Mouse (Mus musculus): ENCODE measurements at regions not wholly inside any gene's neighbourhood (a gene's known extent, or its start where the extent isn't known, plus 50 kb on each side); places are given as distances from the start of the nearest gene placed in this dataset.

DNA sequence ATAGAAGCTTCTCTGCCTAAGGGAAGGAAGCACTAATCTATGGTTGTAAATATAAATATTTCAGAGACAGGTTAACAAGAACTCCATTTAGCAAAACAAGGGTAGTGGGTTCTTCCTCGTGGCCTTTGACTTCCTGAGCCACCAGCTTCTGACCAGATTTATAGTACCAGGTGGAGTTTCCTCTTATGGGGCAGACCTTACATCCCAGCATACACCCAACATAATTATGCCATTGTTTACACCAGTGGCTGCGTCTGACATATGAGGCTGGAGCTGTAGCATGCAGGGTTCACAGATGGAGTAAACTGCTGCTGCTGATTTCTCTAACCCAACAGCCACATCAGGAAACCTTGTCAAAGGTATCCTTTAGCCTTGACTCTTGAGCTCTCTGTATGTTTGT, 75.5 kb downstream of the Trib2 start:
- in situ Hi-C loops (cut with MboI, MseI), result no loop called here

DNA sequence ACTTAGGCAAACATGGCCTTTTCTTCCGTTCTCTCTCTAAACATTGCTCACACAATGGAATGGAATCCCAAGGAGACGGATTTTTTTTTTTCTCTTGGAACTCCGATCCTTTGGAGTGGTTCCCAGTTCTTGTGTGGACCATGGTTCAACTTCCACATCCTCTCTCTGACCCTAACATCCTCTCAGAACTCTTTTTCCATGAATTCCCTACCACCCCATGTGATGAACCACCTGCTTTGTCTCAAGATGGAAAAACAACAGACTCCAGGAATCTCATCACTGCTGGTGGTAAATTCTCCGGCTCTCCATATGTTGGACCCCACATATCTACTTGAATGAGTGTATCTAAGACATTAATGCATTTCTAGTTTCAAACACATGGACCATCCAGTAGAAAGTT, 77.7 kb downstream of the Trib2 start:
- in situ Hi-C loops (cut with MboI, MseI), result no loop called here

DNA sequence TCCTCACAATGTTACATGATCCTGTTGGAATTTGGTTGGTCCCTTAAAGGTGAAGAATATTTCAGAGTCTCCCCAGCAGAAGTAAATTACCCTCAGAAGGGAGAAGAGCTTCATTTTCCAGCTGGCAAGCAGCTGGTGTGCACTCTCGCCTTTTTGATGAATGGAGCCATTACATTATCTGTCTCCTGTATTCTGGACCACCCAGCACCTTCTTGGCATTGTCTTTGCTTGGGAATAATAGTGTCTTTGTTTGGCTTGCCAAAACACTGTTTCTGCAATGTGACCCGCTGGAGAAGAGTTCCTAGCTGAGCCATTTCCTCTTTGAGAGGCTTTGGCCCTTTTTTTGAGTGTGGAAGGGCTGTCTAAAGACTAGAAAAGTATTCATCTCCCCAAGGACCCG, 85.5 kb downstream of the Trib2 start:
- in situ Hi-C loops (cut with MboI, MseI), result no loop called here

DNA sequence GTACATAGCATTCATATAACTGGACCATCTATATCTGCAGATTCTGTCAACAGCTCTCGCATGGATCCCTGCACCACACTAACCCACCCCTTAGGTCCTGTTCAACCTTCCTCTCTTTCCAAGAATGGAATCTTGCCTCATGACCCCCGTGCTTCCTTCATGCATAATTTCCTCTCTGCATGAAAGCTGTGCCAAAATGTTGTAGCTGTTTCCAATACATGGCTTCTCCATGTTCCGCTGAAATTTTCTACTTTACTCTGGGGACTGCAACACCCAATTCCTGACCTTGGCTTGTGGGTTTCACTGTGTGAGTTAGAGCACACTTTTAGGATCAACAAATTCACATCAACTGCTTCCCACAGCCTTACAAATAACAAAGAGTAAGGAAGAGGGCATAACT, 87.0 kb downstream of the Trib2 start:
- in situ Hi-C loops (cut with MboI, MseI), result loop anchor here (10.0 kb wide), 1 partner anchor 1615 kb away; the partner anchor contains the start of gene Nol10

DNA sequence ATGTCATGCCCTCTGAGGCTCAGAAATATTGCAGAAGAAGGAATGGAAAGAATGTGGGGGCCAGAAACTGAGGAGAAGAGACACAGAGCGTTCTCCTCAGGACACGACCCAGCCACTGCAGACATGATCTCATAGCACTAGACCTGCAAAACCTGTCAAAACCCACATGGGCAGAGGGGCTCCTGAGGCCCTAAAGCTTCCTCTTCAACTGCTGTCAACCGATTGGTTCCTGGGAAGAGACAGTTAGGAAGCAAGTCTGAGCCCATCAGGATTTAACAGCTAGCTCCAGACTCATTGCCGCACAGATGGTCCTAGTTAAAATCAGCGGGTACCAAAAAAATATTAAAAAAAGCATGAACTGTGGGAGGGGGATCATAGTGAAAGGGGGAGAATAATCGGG, 93.2 kb downstream of the Trib2 start:
- in situ Hi-C loops (cut with MboI, MseI), result loop anchor here (10.0 kb wide), 1 partner anchor 1621 kb away; the partner anchor contains the start of gene Nol10

DNA sequence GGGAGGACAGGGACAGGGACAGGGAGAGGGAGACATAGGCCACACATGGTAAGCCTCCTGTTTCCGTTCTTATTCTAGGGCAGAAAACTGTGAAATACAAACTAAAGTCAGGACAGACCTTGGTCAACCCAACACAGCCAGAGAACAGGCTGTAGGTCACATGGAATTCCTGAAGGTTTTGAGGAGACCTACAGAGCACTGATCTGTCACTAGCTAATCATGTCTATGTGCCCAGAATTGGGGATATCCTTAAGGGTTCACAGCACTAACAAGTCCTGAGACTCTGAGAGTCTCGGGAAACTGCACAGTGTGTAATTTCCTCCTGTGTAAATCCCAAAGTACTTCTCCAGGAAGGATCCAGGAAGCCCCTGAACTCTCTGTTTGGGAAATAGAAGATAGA, 94.6 kb downstream of the Trib2 start:
- in situ Hi-C loops (cut with MboI, MseI), result loop anchor here (10.0 kb wide), 1 partner anchor 1623 kb away; the partner anchor contains the start of gene Nol10

DNA sequence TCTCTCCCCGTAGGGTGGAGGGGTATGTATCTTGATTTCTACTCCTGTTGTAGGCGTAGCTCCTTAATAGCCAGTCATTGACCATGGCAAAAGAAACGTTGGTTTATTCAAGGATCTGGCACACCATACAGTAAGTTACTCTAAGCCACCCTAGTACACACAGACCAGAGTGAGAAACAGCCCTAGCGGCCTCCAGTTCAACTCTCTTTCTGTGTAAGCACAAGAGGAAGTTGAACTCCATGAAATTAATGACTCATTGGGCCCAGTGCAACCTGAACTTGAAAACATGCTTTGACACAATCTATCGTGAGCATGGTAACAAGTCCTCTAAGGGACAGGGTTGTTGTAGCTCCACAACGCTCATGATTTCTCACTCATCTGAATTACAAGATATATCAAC, 96.6 kb downstream of the Trib2 start:
- in situ Hi-C loops (cut with MboI, MseI), result loop anchor here (10.0 kb wide), 1 partner anchor 1625 kb away; the partner anchor contains the start of gene Nol10

DNA sequence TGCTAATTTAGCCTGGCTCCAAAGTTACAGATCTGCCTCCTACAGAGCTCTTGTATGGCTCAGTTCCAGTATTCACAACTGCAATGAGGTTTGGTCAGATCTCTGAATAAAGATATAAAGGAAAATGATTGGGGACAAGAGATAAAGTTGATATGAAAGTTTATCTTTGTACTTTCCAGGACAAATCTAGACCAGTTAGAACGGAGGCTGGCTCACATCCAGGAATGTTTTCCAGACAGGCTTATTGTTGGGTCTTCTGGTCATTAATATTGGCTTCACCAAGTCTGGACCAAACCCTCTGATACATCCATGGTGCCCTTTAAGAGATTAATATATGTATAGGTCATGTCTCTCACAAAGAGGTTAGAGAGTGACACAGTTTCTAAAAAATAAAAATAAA, 97.9 kb downstream of the Trib2 start:
- in situ Hi-C loops (cut with MboI, MseI), result no loop called here

DNA sequence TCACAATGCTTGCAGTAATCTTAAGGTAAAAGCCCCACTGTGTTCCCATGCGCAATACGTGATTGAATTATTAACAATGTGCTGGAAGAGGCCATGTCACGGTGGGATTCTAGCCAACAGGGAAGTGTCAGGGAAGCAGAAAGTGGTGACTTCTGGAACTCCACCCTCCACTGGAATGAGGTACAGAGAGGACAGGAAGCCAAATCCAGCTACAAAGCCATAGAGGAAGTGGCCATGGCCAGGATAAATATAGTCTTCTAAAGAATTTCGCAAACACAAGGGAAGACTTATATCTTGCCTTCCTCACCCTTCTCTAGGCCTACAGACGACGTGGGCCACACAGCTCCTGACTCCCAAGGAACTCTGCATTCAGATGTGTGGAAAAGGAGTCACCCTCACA, 98.7 kb downstream of the Trib2 start:
- in situ Hi-C loops (cut with MboI, MseI), result no loop called here

DNA sequence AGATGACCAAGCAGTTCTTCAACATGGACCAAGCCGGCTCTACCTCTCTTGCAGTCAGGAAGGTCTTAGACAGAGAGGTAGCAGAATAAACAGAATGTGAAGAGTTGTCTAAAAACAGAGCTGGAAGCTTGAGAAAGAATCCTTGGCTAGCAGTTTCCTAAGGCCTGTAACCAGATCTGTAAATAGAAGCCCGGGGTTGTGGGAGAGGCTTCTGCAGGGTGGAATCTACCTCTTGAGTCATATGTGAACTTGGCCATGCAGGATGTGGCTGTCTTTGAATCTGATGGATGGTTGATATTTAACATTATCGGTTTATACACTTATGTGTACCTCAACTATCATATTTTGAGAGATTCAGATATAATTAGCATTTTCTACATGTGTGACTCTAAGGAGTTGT, 99.4 kb downstream of the Trib2 start:
- in situ Hi-C loops (cut with MboI, MseI), result no loop called here

DNA sequence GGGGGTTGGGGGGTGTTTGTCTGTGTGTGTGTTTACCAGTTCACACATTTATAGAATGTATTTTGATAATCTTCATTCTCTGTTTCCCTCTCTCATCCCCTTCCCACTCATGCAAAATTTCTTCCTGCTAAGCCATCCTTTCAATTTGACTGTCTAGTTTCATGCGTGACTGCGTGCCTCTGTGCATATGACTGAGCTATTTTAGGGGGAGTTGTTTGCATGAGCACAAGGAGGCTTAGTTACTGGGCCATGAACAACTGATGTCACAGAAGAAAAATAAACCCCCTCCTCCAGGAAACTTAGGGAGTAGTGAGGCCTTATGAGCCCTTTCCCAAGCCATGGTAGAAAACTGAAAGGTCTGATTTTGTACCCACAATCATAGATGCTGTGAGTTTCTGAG, 103.1 kb downstream of the Trib2 start:
- in situ Hi-C loops (cut with MboI, MseI), result no loop called here

DNA sequence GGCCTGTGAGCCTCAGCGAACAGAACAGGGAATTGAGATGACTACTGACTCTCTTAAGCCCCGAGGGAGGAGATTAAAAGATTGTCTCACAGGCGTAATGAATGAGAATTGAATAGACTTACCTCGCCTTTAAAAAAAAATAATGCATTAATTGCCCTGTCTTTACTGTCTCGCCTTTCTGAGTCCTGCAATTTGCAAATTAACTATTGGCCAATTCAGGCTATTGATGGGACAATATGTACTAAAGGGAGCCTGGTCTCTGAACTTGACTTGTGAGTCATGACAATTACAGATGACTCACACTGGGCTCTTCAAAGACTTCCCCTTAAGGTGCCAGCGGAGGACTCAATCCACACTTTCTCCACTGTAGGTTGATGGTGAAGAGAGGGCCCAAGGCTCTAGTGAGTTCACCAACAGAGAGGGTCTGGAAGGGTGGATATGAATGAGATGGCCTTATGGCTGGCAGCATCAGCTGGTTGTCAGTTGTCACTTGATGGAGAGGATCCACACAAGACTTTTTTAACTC, 109.1 kb downstream of the Trib2 start:
- in situ Hi-C loops (cut with MboI, MseI), result loop anchor here (5.0 kb wide), 1 partner anchor 90 kb away; no protein-coding TSS in a partner anchor

DNA sequence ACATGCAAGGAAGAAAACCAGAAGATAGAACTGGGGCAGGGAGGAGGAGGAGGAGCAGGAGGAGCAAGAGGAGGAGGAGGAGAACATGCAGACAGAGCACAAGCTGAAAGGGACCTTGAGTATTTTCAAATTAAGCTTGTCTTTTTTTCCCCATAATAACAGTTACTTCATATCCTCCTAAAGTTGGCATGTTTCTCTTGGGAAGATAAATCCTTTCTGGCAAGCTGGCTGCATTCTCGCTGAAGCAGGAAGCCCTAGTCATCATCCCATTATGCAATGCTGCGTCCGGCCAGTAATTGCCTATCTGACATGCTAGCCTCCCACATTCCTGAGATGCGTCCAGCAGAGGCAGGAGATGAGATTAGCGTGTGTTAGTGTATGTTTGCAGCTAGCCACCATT, 112.3 kb downstream of the Trib2 start:
- in situ Hi-C loops (cut with MboI, MseI), result no loop called here

DNA sequence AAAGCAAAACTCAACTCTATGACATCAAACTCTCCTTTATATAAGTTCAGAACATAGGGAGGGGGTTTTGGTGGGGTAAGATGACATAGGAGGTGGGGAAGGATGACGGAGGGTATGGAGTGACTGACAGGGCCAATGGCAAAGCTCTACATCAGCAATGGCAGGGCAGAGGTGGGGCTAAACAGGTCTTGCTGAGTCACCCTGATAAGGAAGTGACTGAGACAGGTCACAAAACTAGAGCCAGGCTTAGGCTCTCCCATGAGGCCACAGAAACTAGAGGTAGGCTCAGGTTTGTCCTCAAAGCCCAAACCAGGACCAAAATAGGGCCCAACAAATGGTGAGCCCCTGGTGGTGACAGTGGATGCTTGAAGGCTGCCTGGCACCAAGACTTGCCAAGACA, 114.6 kb downstream of the Trib2 start:
- in situ Hi-C loops (cut with MboI, MseI), result no loop called here

DNA sequence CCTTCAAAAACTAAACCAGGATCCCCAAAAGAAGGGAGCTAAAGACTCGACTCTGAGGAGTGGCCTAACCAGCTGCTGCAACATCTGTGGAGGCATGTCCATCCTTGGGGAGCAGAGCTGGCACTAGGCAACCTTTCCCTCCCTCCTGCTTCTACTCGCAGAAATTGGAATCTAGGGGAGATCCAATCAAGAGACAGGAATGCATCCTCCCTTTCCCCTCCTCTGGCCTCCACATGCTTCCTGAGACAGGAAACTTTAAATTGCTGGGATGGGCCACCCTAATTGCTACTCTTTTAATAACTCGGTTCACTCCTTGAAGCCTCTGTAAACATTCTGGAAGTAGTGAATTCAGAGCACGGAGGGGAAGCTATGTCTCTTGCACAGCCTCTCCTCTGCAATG, 117.9 kb downstream of the Trib2 start:
- in situ Hi-C loops (cut with MboI, MseI), result no loop called here

DNA sequence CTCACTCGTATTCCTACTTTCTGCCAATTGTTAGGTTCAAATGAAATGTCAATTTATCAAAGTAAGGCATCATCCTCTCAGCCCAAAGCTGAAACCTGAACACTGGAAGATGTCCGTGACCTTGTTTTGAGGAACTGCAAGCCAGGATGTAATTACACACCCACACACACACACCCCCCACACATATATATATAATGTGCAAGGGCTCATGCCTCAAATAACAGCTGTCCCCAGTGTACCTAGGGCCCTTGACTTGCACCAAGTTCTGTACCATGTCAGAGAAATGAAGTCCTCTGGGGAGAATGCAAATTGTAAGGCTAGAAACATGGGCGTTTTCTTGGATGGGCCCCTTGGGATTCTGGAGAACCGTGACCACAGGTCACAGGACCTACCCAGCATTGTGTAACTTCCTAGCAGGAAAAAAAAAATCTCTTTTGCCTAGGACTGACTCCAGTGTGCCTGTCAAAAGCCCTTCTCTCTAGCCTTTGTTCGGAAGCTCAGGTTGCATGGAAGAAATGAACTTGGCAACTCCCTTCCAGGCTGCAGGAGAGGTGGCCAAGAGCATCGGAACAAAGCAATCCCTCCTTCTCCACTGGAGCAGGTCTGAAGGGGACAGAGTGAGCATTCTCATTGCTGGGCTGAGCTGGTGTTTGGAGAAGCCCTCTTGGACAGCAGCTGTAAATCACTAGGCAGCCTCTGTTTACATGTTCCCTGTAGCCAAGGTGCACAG, 118.5 kb downstream of the Trib2 start:
- in situ Hi-C loops (cut with MboI, MseI), result no loop called here

DNA sequence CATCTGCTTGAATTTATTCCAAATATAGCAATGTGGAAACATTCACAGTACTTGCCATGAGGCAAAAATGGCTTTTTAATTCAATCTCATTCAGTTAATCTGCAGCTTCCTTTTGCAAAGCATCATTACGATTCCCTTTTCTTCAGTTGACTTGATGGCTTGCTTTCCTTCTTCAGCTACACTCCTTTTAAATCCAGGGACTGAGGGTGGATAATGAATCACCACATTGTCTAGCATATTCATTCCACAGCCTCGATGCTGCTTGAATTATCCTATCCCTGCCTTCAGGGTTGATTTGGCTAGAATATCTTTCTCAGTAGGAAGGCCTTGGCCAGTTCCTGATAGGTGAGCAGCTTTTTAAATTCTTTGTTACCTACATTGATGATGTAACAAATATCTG, 128.4 kb downstream of the Trib2 start:
- in situ Hi-C loops (cut with MboI, MseI), result no loop called here

DNA sequence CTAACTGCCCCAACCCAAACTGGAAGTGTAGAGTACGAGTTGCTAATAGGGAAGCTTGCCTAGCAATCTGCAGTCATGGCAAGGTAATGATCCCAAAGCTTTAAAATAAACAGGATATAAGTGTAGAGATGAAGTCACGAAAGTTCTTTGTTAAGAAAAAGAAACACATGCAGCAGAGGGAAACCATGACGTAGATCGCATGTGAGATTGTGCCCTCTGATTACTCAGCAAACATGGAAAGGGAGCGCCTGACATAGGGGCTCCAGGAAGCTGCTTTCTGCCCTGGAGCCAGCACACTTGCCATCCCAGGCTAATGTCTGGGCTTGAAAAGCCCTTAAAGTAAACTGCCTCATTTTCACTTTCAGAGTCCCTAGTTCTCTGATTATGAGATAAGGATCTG, 132.4 kb downstream of the Trib2 start:
- in situ Hi-C loops (cut with MboI, MseI), result no loop called here

DNA sequence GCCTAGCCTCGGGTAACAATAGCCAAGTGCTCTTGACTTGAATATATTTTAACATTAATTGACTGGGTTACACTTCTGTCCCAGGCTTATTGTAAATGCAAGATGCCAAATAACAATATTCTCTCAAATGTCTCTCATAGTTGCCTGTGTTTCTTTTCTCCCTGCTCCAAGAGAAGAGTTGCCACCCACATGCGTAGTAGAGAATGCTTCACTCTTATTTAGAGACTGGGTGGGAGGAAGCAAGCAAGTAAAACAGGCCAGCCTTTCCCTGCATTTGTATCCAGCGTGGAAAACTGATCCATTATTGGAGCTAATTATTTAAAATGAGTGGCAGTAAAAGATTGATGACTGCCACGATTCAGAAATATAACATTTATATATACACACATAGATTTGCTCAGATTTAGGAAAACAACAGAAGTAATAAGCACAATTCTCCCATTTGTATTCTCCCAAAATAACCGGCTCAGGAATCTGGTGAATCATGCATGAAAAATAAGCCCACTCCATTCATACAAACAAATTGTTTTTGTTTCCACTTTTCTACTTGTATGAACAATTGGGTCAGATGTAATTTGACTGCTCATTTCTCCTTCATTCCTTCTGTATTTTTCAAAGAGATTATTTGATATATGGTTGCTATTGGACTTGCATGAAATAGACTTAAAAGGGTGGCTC, 134.9 kb downstream of the Trib2 start:
- in situ Hi-C loops (cut with MboI, MseI), result no loop called here

DNA sequence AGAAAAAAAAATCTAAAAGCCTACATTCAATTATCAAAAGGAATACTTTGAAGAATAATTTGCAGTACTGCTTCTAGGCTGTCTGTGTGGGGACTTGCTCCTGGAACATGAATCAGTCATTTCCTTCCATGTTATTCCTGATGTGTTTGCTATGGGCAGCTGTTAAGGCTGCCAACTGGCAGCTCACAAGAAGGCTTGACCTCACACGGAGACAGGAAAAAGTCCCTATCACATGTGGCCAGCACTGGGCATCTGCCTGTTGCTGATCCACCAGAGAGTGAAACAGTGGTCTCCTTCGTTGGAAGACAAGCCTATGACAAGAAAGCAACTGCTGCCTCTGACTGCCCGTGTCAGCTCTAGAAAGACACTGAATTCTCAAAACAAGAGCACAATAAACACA, 140.6 kb downstream of the Trib2 start:
- in situ Hi-C loops (cut with MboI, MseI), result no loop called here

DNA sequence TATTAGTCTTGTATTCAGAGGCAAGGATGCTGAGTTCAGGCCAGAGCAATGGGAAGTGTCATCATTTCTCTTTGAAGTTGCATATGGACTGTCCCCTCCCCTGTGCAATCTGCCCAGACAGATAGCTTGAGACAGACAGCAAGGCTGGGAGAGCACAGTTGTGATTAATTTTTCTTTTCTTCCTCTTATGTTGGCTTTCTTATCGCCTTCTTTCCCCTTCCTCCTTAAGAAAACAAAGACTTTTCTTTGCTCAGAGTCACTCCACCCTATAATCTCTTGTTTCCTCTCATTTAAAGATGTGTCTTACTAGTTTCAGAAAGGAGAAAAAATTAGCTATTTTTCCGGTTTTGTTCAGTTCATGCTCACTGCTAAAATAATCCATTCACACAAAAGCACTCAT, 157.0 kb downstream of the Trib2 start:
- in situ Hi-C loops (cut with MboI, MseI), result no loop called here

DNA sequence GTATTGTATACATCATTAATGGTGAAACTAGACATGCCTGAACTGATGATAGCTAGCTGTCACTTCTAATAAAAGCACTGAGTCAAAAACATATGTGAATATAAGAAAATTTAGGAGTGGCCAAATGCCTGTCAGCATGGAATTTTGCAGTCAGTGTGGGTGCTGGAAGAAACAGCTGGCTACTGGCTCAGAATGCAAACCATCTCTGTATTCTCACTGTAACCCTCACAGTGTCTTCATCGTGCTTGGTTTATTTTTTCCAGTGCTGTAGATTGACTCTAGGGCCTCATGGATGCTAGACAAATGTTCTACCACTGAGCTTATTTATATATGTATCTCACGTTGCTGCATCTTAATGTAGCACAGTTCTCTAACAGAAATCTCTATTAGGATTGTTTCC, 157.4 kb downstream of the Trib2 start:
- in situ Hi-C loops (cut with MboI, MseI), result no loop called here

DNA sequence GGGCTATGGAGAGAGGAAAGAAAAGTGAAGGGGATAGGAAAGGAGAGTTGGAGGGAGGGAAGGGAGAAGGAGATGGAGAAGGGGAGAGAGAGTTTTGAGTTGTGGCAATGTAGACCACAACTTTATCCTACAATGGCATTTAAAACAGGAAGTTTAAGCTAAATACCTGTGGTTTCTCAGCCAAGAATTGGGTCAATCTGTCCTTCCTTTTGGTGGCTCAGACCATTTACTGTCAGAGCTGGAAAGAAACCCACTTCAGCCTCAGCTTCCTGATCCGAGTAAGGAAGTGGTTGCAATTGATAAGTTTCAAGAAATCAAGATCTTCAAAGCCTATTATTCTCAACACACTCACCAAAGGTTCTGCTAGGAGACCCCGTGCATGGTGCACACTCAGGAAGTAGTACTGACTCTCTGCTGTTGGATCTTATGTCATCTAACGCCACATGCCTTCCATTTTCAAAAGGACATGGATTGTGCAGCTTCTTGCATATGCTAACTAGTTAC, 158.9 kb downstream of the Trib2 start:
- in situ Hi-C loops (cut with MboI, MseI), result no loop called here
